Mouse (Mus musculus) heart, embryonic 14.5 days (tissue): Measurements from ENCODE around the gene Syn3. TPM values are rescaled to one million over a fixed set of nuclear protein-coding genes. Genes with fewer than 3 reads are reported as not detected.
A peak's percentile ranks its signal among the peaks of the same experiment; 100 is the strongest.

Experiments
- ATAC-seq: fragments of 200-750 bp; cut with Nextera tagmentation; 2 replicates; pipeline ENCODE4 v1.8.0; 2017; ENCODE audit warnings: low read depth, moderate TSS enrichment; ENCODE audit not compliant: insufficient number of reproducible peaks, insufficient read depth, low FRiP score
- H3K27ac ChIP-seq, 2 experiments: fragments of 200-500 bp in 1 of 2; fragments of 300-500 bp in 1 of 2; sonication (generic) in 1 of 2; replicated peaks in 1 of 2; 2 replicates each; pipeline ENCODE4 v1.5.1; 2012 to 2014; ENCODE audit warnings: low read depth in 2 of 2, low read length in 2 of 2, control low read depth in 1 of 2, mild to moderate bottlenecking in 1 of 2, mixed read lengths in 1 of 2; ENCODE audit not compliant: control insufficient read depth in 1 of 2, insufficient read depth in 1 of 2
- H3K27me3 ChIP-seq: fragments of 300-500 bp; sonication (generic); 2 replicates; pipeline ENCODE4 v1.6.1; 2014; ENCODE audit warnings: mild to moderate bottlenecking, low read length, control low read depth; ENCODE audit not compliant: control insufficient read depth, insufficient read depth
- H3K36me3 ChIP-seq: fragments of 300-500 bp; sonication (generic); 2 replicates; pipeline ENCODE4 v1.6.1; 2014; ENCODE audit warnings: mild to moderate bottlenecking, control low read depth, low read length, mixed read lengths; ENCODE audit not compliant: control insufficient read depth, insufficient read depth
- H3K4me1 ChIP-seq, 2 experiments: fragments of 200-500 bp in 1 of 2; fragments of 300-500 bp in 1 of 2; sonication (generic) in 1 of 2; 2 replicates each; pipeline ENCODE4 v1.6.1; 2012 to 2014; ENCODE audit warnings: low read length in 2 of 2, control low read depth in 1 of 2, mixed read lengths in 1 of 2; ENCODE audit not compliant: control insufficient read depth in 2 of 2, insufficient read depth in 2 of 2
- H3K4me2 ChIP-seq: fragments of 300-500 bp; sonication (generic); 2 replicates; pipeline ENCODE4 v1.6.1; 2014; ENCODE audit warnings: mild to moderate bottlenecking, low read length
- H3K4me3 ChIP-seq, 2 experiments: fragments of 200-500 bp in 1 of 2; fragments of 300-500 bp in 1 of 2; sonication (generic) in 1 of 2; 2 replicates each; pipeline ENCODE4 v1.5.1; 2012 to 2014; ENCODE audit warnings: low read length in 2 of 2, mild to moderate bottlenecking in 2 of 2, control low read depth in 1 of 2, low read depth in 1 of 2, moderate library complexity in 1 of 2; ENCODE audit not compliant: control insufficient read depth in 1 of 2, insufficient read depth in 1 of 2
- H3K9ac ChIP-seq: fragments of 300-500 bp; sonication (generic); 2 replicates; pipeline ENCODE4 v1.6.1; 2014; ENCODE audit warnings: mild to moderate bottlenecking, low read length
- H3K9me3 ChIP-seq: fragments of 300-500 bp; sonication (generic); 2 replicates; pipeline ENCODE4 v1.6.1; 2016; ENCODE audit warnings: low read length, control low read depth; ENCODE audit not compliant: control insufficient read depth
- WGBS: fragments of 180-500 bp; shearing (Covaris S2); extraction: QIAGEN DNeasy Blood & Tissue Kit; methylation state at CpG from one replicate; pipeline ENCODE4 v1.1.7; 2014; 5-methylcytosine and 5-hydroxymethylcytosine counted together
- polyA plus RNA-seq: library from polyadenylated mRNA; unstranded; fragments of >200 nt; fragmentation: Nextera tagmentation; extraction: Ambion mirVana; gene quantifications from 2 replicates; pipeline ENCODE4 v1.2.1, GENCODE M21; 2014

Syn3 gene
- polyA plus RNA-seq, 1 experiment from 2014 or later: 1.1 TPM

GRCm38 (mm10) chr10:86342151-86342550 is 156.5 kb downstream of the Syn3 start:
- no peak overlapping the region for H3K4me3 ChIP-seq
- H3K9me3 ChIP-seq: no peaks in the 10 kb centered on the region
- peaks cover 36% of the 10 kb centered on the region for H3K36me3 ChIP-seq
- H3K4me2 ChIP-seq: no peak overlapping the region
- no peak overlapping the region for H3K9ac ChIP-seq
- no peaks in the 10 kb centered on the region for H3K27me3 ChIP-seq
- peak overlapping the region in 1 of 2 experiments; percentile 39; a peak in 2 of 4 replicates for H3K27ac ChIP-seq
- peaks cover 51 to 72% of the 10 kb centered on the region in 2 experiments for H3K4me1 ChIP-seq
- 81% methylated on average over 4 of the region's 4 CpGs for WGBS
- no peak for ATAC-seq

- H3K27me3 ChIP-seq: no peaks in the 10 kb centered on the region
- 27% methylated on average over 8 of the region's 8 CpGs for WGBS
- H3K4me1 ChIP-seq: peaks cover 54 to 77% of the 10 kb centered on the region in 2 experiments
- H3K9me3 ChIP-seq: no peaks in the 10 kb centered on the region
- peaks cover 34% of the 10 kb centered on the region for H3K36me3 ChIP-seq
- peak; percentile 55; the same call in 1 of the 2 replicates for ATAC-seq
- peak overlapping the region; percentile 17 to 39; a peak in 2 of 4 replicates for H3K27ac ChIP-seq
- no peak overlapping the region for H3K4me2 ChIP-seq
- H3K4me3 ChIP-seq: no peak overlapping the region
- no peak overlapping the region for H3K9ac ChIP-seq
These were observed 157.1 kb downstream of the Syn3 start for GRCm38 (mm10) chr10:86341589-86341988.

- no peaks in the 10 kb centered on the region for H3K27me3 ChIP-seq
- H3K27ac ChIP-seq: peak overlapping the region; percentile 17 to 39; a peak in 3 of 4 replicates
- H3K4me1 ChIP-seq: peaks cover 56 to 77% of the 10 kb centered on the region in 2 experiments
- H3K9me3 ChIP-seq: no peaks in the 10 kb centered on the region
- no peak overlapping the region for H3K4me3 ChIP-seq
- H3K4me2 ChIP-seq: no peak overlapping the region
- peaks cover 28% of the 10 kb centered on the region for H3K36me3 ChIP-seq
- H3K9ac ChIP-seq: no peak overlapping the region
- no peak for ATAC-seq
- 52% methylated on average over 3 of the region's 3 CpGs for WGBS
These were observed 157.6 kb downstream of the Syn3 start for GRCm38 (mm10) chr10:86340991-86341527.

GRCm38 (mm10) chr10:86340421-86340820 is 158.3 kb downstream of the Syn3 start:
- WGBS: 84% methylated on average over 7 of the region's 7 CpGs
- H3K36me3 ChIP-seq: peaks cover 22% of the 10 kb centered on the region
- peaks cover 56 to 83% of the 10 kb centered on the region in 2 experiments for H3K4me1 ChIP-seq
- no peak overlapping the region for H3K4me2 ChIP-seq
- no peak for ATAC-seq
- H3K27me3 ChIP-seq: no peaks in the 10 kb centered on the region
- H3K9ac ChIP-seq: no peak overlapping the region
- no peaks in the 10 kb centered on the region for H3K9me3 ChIP-seq
- H3K27ac ChIP-seq: peak overlapping the region; percentile 86 to 87
- no peak overlapping the region for H3K4me3 ChIP-seq

- peak overlapping the region; percentile 86 to 87 for H3K27ac ChIP-seq
- no peaks in the 10 kb centered on the region for H3K27me3 ChIP-seq
- H3K4me1 ChIP-seq: peaks cover 56 to 86% of the 10 kb centered on the region in 2 experiments
- H3K4me2 ChIP-seq: peak overlapping the region; percentile 7
- ATAC-seq: peak; percentile 45
- peak overlapping the region; percentile 1; the same call in 1 of the 2 replicates for H3K9ac ChIP-seq
- H3K9me3 ChIP-seq: no peaks in the 10 kb centered on the region
- H3K36me3 ChIP-seq: peaks cover 16% of the 10 kb centered on the region
- 21% methylated on average over 2 of the region's 2 CpGs for WGBS
- H3K4me3 ChIP-seq: no peak overlapping the region
These were observed 158.9 kb downstream of the Syn3 start for GRCm38 (mm10) chr10:86339649-86340379.

- Histone ChIP-seq H3K9me3 (no peaks in the 10 kb centered on the region), H3K4me1 (peaks cover 58 to 90% of the 10 kb centered on the region in 2 experiments), H3K27ac (peak overlapping the region; percentile 86 to 87), H3K4me3 (no peak overlapping the region), H3K27me3 (no peaks in the 10 kb centered on the region), H3K4me2 (no peak overlapping the region), H3K9ac (peak overlapping the region; percentile 18; the same call in 1 of the 2 replicates), H3K36me3 (peaks cover 9% of the 10 kb centered on the region)
- no peak for ATAC-seq
- 48% methylated on average over 4 of the region's 4 CpGs for WGBS
These were observed 159.6 kb downstream of the Syn3 start for GRCm38 (mm10) chr10:86339121-86339520.

GRCm38 (mm10) chr10:86338121-86338715 is 160.5 kb downstream of the Syn3 start:
- no peaks in the 10 kb centered on the region for H3K9me3 ChIP-seq
- H3K4me2 ChIP-seq: no peak overlapping the region
- H3K36me3 ChIP-seq: peaks cover 3% of the 10 kb centered on the region
- H3K27me3 ChIP-seq: no peaks in the 10 kb centered on the region
- H3K9ac ChIP-seq: no peak overlapping the region
- H3K4me3 ChIP-seq: no peak overlapping the region
- 75% methylated on average over 4 of the region's 4 CpGs for WGBS
- ATAC-seq: no peak
- H3K27ac ChIP-seq: no peak overlapping the region
- peaks cover 55 to 83% of the 10 kb centered on the region in 2 experiments for H3K4me1 ChIP-seq
